Mouse (Mus musculus) lung, adult 2 months (tissue): Measurements from ENCODE around the gene Grip1. TPM values are rescaled to one million over a fixed set of nuclear protein-coding genes. Genes with fewer than 3 reads are reported as not detected.

ENCODE experiments used
- DNase-seq: peaks from one replicate; pipeline ENCODE4 v3.0.0; 2022
- H3K4me1 ChIP-seq: fragments of 200-500 bp; 2 replicates; pipeline ENCODE4 v1.6.1; 2011; ENCODE audit warnings: low read length; ENCODE audit not compliant: control insufficient read depth, insufficient read depth
- H3K4me3 ChIP-seq: fragments of 200-500 bp; replicated peaks from 2 replicates; pipeline ENCODE3; 2011; ENCODE audit warnings: low read depth, mild to moderate bottlenecking, control low read depth, low read length; ENCODE audit errors: extremely low read depth
- CTCF ChIP-seq: fragments of 200-500 bp; IDR thresholded peaks from 2 replicates; pipeline ENCODE4 v1.5.1; 2011; ENCODE audit warnings: mild to moderate bottlenecking, low read length, control low read depth; ENCODE audit not compliant: insufficient read depth
- POLR2A ChIP-seq: fragments of 200-500 bp; IDR thresholded peaks from 2 replicates; pipeline ENCODE4 v1.6.1; 2011; ENCODE audit warnings: low read depth, mild to moderate bottlenecking, control low read depth, low read length, borderline replicate concordance; ENCODE audit errors: extremely low read depth
- WGBS: fragments of 180-500 bp; shearing (Covaris S2); methylation state at CpG from one replicate; pipeline ENCODE4 v1.1.7; 2018; 5-methylcytosine and 5-hydroxymethylcytosine counted together
- polyA plus RNA-seq: library from polyadenylated mRNA; depleted of rRNA; stranded (reverse); fragments of >200 nt; gene quantifications from 2 replicates; pipeline ENCODE4 v1.2.3, GENCODE M21; 2012

The Grip1 gene
- polyA plus RNA-seq, 1 experiment, result 1.3 TPM

GRCm38 (mm10) chr10:119454668-119455542 is 1.3 kb downstream of the Grip1 start:
- Histone ChIP-seq H3K4me3 (peak overlapping the region; percentile 26), H3K4me1 (no peaks in the 10 kb centered on the region; the same call in 1 of the 2 replicates)
- DNase-seq, result peak; percentile 6
- WGBS, result 3% methylated on average over 31 of the region's 31 CpGs
- no peak for TF ChIP-seq POLR2A
- TF ChIP-seq CTCF, result no peak

- no peak for TF ChIP-seq POLR2A
- no peak for TF ChIP-seq CTCF
- Histone ChIP-seq H3K4me3 (no peak overlapping the region), H3K4me1 (no peaks in the 10 kb centered on the region; the same call in 1 of the 2 replicates)
- WGBS, result 12% methylated on average over 10 of the region's 10 CpGs
- DNase-seq, result no peak
Observed at GRCm38 (mm10) chr10:119455543-119455940, 1.9 kb downstream of the Grip1 start.

- Histone ChIP-seq H3K4me3 (no peak overlapping the region), H3K4me1 (no peaks in the 10 kb centered on the region; the same call in 1 of the 2 replicates)
- WGBS, result 83% methylated on average over 5 of the region's 5 CpGs
- TF ChIP-seq POLR2A (no peak), CTCF (no peak)
- no peak for DNase-seq
Observed at GRCm38 (mm10) chr10:119457121-119457520, 3.5 kb downstream of the Grip1 start.

- no peak for TF ChIP-seq CTCF
- TF ChIP-seq POLR2A, result no peak
- no peaks in the 10 kb centered on the region; the same call in 1 of the 2 replicates for H3K4me1 ChIP-seq
- DNase-seq, result no peak
- no peak overlapping the region for H3K4me3 ChIP-seq
- 90% methylated on average over 2 of the region's 2 CpGs for WGBS
Observed at GRCm38 (mm10) chr10:119458991-119459390, 5.4 kb downstream of the Grip1 start.

- DNase-seq, result no peak
- H3K4me1 ChIP-seq, result no peaks in the 10 kb centered on the region
- WGBS, result 76% methylated on average over 7 of the region's 7 CpGs
- H3K4me3 ChIP-seq, result no peak overlapping the region
- no peak for TF ChIP-seq CTCF
Observed at GRCm38 (mm10) chr10:119463345-119463744, 9.7 kb downstream of the Grip1 start.

- no peak overlapping the region for H3K4me3 ChIP-seq
- no peaks in the 10 kb centered on the region for H3K4me1 ChIP-seq
- no peak for DNase-seq
- TF ChIP-seq CTCF (no peak), POLR2A (no peak)
- WGBS, result 54% methylated on average over 7 of the region's 7 CpGs
Observed at GRCm38 (mm10) chr10:119463793-119464192, 10.2 kb downstream of the Grip1 start.

- no peak for DNase-seq
- WGBS, result 86% methylated on average over 18 of the region's 18 CpGs
- no peak overlapping the region for H3K4me3 ChIP-seq
- TF ChIP-seq POLR2A (no peak), CTCF (no peak)
- H3K4me1 ChIP-seq, result no peaks in the 10 kb centered on the region
Observed at GRCm38 (mm10) chr10:119467976-119468375, 14.3 kb downstream of the Grip1 start.

GRCm38 (mm10) chr10:119470096-119470495 is 16.5 kb downstream of the Grip1 start:
- no peaks in the 10 kb centered on the region for H3K4me1 ChIP-seq
- no peak for DNase-seq
- no peak overlapping the region for H3K4me3 ChIP-seq
- WGBS, result 88% methylated on average over 1 of the region's 1 CpGs
- TF ChIP-seq CTCF, result no peak
- no peak for TF ChIP-seq POLR2A

GRCm38 (mm10) chr10:119475166-119475565 is 21.5 kb downstream of the Grip1 start:
- no peak for TF ChIP-seq POLR2A
- TF ChIP-seq CTCF, result no peak
- H3K4me3 ChIP-seq, result no peak overlapping the region
- DNase-seq, result no peak
- no peaks in the 10 kb centered on the region; the same call in 1 of the 2 replicates for H3K4me1 ChIP-seq
- WGBS, result 46% methylated on average over 9 of the region's 9 CpGs

- DNase-seq, result no peak
- TF ChIP-seq POLR2A (no peak), CTCF (no peak)
- WGBS, result 91% methylated on average over 8 of the region's 8 CpGs
- no peak overlapping the region for H3K4me3 ChIP-seq
- H3K4me1 ChIP-seq, result no peaks in the 10 kb centered on the region; the same call in 1 of the 2 replicates
Observed at GRCm38 (mm10) chr10:119477661-119478060, 24.0 kb downstream of the Grip1 start.
